Mouse (Mus musculus) heart, embryonic 15.5 days (tissue): ENCODE results near the gene Tent5d. TPM values are rescaled to one million over a fixed set of nuclear protein-coding genes. Genes with fewer than 3 reads are reported as not detected.

Experiments
- polyA plus RNA-seq: library from polyadenylated mRNA; unstranded; fragments of >200 nt; fragmentation: Nextera tagmentation; extraction: Ambion mirVana; gene quantifications from 2 replicates; pipeline ENCODE4 v1.2.1, GENCODE M21; 2015

The Tent5d gene
- polyA plus RNA-seq, 1 experiment from 2014 or later, result 1.4 TPM

Other genes starting within 250 kb of the Tent5d start
- 0.08 TPM in 1 of 2 replicates, not detected in the other for gene Tbx22, start 124.6 kb upstream of the Tent5d start, polyA plus RNA-seq
- gene 2610002M06Rik, start 23.7 kb downstream of the Tent5d start, polyA plus RNA-seq, result 10.9 and 12.9 TPM in 2 replicates
- gene Gm732, start 155.9 kb downstream of the Tent5d start, polyA plus RNA-seq, result not detected in 2 replicates